Mouse (Mus musculus) adrenal gland (tissue): ENCODE measurements around the gene Shc3.

Experiments
- intact Hi-C: fragments of 180-260 bp; cut with DNase I; formaldehyde crosslinking; loops from one replicate; pipeline ENCODE4 v1.15.1; 2025

Gene Shc3

DNA sequence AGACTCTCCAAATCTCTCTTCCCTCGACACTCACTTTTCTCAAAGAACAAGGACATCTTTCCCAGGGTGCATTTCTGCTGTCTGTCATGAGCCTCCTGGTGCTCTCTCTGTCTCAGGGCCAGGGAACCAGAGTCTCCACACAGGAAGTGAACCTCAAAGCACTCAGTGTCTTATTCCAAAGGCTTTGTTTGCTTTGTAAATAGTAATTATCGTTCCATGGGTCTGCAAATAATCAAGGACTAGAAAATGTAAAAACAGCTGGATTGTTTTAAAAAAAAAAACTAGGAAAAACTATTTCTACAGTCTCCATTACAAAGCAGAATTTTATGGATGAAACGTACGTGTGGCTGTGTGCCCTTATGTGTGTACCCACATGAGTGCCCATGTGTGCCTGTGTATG is 178.8 kb downstream of the Shc3 start:
- intact Hi-C loops = no loop called here

DNA sequence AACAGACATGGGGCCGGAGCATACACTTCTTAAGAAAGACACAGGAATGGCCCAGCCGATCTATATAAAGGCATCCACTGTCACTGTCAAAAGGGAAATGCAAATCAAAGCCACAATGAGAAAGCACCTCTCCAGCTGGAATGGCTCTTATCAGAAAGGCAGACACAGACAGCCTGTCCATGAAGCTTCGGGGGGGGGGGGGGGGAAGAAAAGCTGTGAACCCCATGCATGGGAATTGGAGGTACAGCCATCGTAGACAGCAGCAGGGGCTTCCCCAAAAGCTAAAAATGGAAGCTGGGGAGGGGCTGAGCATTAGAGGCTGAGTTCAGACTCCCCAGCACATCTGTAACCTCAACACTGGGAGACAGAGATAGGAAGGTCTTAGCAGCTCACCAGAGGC is 181.3 kb downstream of the Shc3 start:
- intact Hi-C loops = no loop called here

DNA sequence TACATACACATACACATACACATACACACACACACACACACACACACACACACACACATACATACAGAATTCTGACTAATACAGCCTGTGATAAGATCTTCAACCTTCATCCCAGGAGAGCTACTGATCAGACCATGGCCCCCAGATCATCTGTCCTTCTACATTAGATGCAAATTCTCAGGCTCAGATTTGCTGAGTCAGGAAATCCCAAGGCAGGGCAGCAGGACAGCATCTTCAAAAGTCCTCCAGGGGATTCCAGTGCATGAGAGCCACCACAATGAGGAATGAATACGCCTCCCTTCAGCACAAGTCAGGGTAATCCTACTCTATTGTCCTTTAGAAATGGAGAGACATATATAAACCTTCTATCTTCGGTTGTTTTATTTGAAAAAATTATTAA is 184.3 kb downstream of the Shc3 start:
- intact Hi-C loops = no loop called here

GRCm38 (mm10) chr13:51381498-51381897 is 187.7 kb downstream of the Shc3 start:
- intact Hi-C loops = no loop called here
